Mouse (Mus musculus) forebrain, embryonic 12.5 days (tissue): ENCODE data around the gene Rai1. TPM values are rescaled to one million over a fixed set of nuclear protein-coding genes. Genes with fewer than 3 reads are reported as not detected.

Source experiments
- ATAC-seq: fragments of 200-750 bp; cut with Nextera tagmentation; 2 replicates; pipeline ENCODE4 v1.8.0; 2017; ENCODE audit warnings: moderate TSS enrichment; ENCODE audit not compliant: low FRiP score
- H3K27ac ChIP-seq: fragments of 300-500 bp; sonication (generic); 2 replicates; pipeline ENCODE4 v1.5.1; 2016; ENCODE audit warnings: mild to moderate bottlenecking
- H3K27me3 ChIP-seq: fragments of 300-500 bp; sonication (generic); 2 replicates; pipeline ENCODE4 v1.6.1; 2016; ENCODE audit warnings: mild to moderate bottlenecking
- H3K36me3 ChIP-seq: fragments of 300-500 bp; sonication (generic); replicated peaks from 2 replicates; pipeline ENCODE4 v1.6.1; 2016; ENCODE audit warnings: mild to moderate bottlenecking
- H3K4me1 ChIP-seq: fragments of 300-500 bp; sonication (generic); 2 replicates; pipeline ENCODE4 v1.6.1; 2016
- H3K4me2 ChIP-seq: fragments of 300-500 bp; sonication (generic); 2 replicates; pipeline ENCODE4 v1.6.1; 2016; ENCODE audit warnings: mild to moderate bottlenecking, moderate library complexity
- H3K4me3 ChIP-seq: fragments of 300-500 bp; sonication (generic); replicated peaks from 2 replicates; pipeline ENCODE4 v1.5.1; 2016; ENCODE audit warnings: mild to moderate bottlenecking
- H3K9ac ChIP-seq: fragments of 300-500 bp; sonication (generic); 2 replicates; pipeline ENCODE4 v1.6.1; 2016; ENCODE audit warnings: mild to moderate bottlenecking
- H3K9me3 ChIP-seq: fragments of 300-500 bp; sonication (generic); 2 replicates; pipeline ENCODE4 v1.6.1; 2016
- WGBS: fragments of 180-500 bp; shearing (Covaris S2); methylation state at CpG from one replicate; pipeline ENCODE4 v1.1.7; 2016; 5-methylcytosine and 5-hydroxymethylcytosine counted together
- microRNA-seq: library from miRNA; unstranded; fragments of <30 nt; microRNA quantifications from one replicate; pipeline ENCODE4, GENCODE M21; 2017
- polyA plus RNA-seq: library from polyadenylated mRNA; unstranded; fragments of >200 nt; fragmentation: Nextera tagmentation; extraction: Ambion mirVana; gene quantifications from 2 replicates; pipeline ENCODE4 v1.2.1, GENCODE M21; 2016

Gene Rai1
- polyA plus RNA-seq, 1 experiment from 2014 or later: 35.1 TPM

GRCm38 (mm10) chr11:60231951-60232350 lies 127.1 kb downstream of the Rai1 start:
- peaks cover 12% of the 10 kb centered on the region for H3K4me1 ChIP-seq
- no peak overlapping the region for H3K9ac ChIP-seq
- peaks cover 4% of the 10 kb centered on the region; the same call in 1 of the 2 replicates for H3K36me3 ChIP-seq
- no peak overlapping the region for H3K4me3 ChIP-seq
- no peaks in the 10 kb centered on the region for H3K9me3 ChIP-seq
- 53% methylated on average over 4 of the region's 4 CpGs for WGBS
- no peaks in the 10 kb centered on the region for H3K27me3 ChIP-seq
- no peak overlapping the region for H3K4me2 ChIP-seq
- ATAC-seq: no peak
- no peak overlapping the region for H3K27ac ChIP-seq

GRCm38 (mm10) chr11:60232441-60233058 lies 127.7 kb downstream of the Rai1 start:
- H3K4me1 ChIP-seq: peaks cover 12% of the 10 kb centered on the region
- H3K27ac ChIP-seq: no peak overlapping the region
- no peaks in the 10 kb centered on the region for H3K9me3 ChIP-seq

GRCm38 (mm10) chr11:60233235-60233634 lies 128.4 kb downstream of the Rai1 start:
- H3K4me2 ChIP-seq: no peak overlapping the region
- H3K27ac ChIP-seq: peak overlapping the region; percentile 27; the same call in 1 of the 2 replicates
- H3K27me3 ChIP-seq: no peaks in the 10 kb centered on the region
- no peak overlapping the region for H3K4me3 ChIP-seq
- H3K9me3 ChIP-seq: no peaks in the 10 kb centered on the region
- no peak overlapping the region for H3K9ac ChIP-seq
- peaks cover 7% of the 10 kb centered on the region; the same call in 1 of the 2 replicates for H3K36me3 ChIP-seq
- H3K4me1 ChIP-seq: peaks cover 12% of the 10 kb centered on the region
- WGBS: 61% methylated on average over 8 of the region's 8 CpGs
- no peak for ATAC-seq

More at GRCm38 (mm10) chr11:60232441-60233058, 127.7 kb downstream of the Rai1 start:
- Histone ChIP-seq H3K4me2 (no peak overlapping the region), H3K36me3 (peaks cover 7% of the 10 kb centered on the region; the same call in 1 of the 2 replicates), H3K27me3 (no peaks in the 10 kb centered on the region), H3K4me3 (no peak overlapping the region), H3K9ac (no peak overlapping the region)
- no peak for ATAC-seq
- 69% methylated on average over 14 of the region's 14 CpGs for WGBS

- peaks cover 12% of the 10 kb centered on the region; the same call in 1 of the 2 replicates for H3K36me3 ChIP-seq
- no peak overlapping the region for H3K27ac ChIP-seq
- H3K4me3 ChIP-seq: no peak overlapping the region
- 94% methylated on average over 5 of the region's 5 CpGs for WGBS
- peaks cover 12% of the 10 kb centered on the region for H3K4me1 ChIP-seq
- no peak overlapping the region for H3K9ac ChIP-seq
- H3K4me2 ChIP-seq: no peak overlapping the region
- no peaks in the 10 kb centered on the region for H3K27me3 ChIP-seq
- no peaks in the 10 kb centered on the region for H3K9me3 ChIP-seq
- no peak for ATAC-seq
Measured at GRCm38 (mm10) chr11:60235351-60235750, 130.5 kb downstream of the Rai1 start.

- no peak overlapping the region for H3K4me3 ChIP-seq
- H3K36me3 ChIP-seq: peaks cover 24% of the 10 kb centered on the region
- no peak overlapping the region for H3K9ac ChIP-seq
- no peak overlapping the region for H3K4me2 ChIP-seq
- H3K4me1 ChIP-seq: no peaks in the 10 kb centered on the region
- no peak for ATAC-seq
- no peaks in the 10 kb centered on the region for H3K9me3 ChIP-seq
- no peaks in the 10 kb centered on the region for H3K27me3 ChIP-seq
- no peak overlapping the region for H3K27ac ChIP-seq
- 91% methylated on average over 4 of the region's 4 CpGs for WGBS
Measured at GRCm38 (mm10) chr11:60240509-60240908, 135.7 kb downstream of the Rai1 start.

- H3K4me3 ChIP-seq: no peak overlapping the region
- no peak overlapping the region for H3K4me2 ChIP-seq
- H3K27me3 ChIP-seq: no peaks in the 10 kb centered on the region
- H3K9me3 ChIP-seq: no peaks in the 10 kb centered on the region
- no peak overlapping the region for H3K27ac ChIP-seq
- H3K36me3 ChIP-seq: peaks cover 18% of the 10 kb centered on the region
- no peak overlapping the region for H3K9ac ChIP-seq
- peaks cover 13% of the 10 kb centered on the region for H3K4me1 ChIP-seq
- ATAC-seq: no peak
- WGBS: 69% methylated on average over 11 of the region's 11 CpGs
Measured at GRCm38 (mm10) chr11:60244503-60245143, 139.8 kb downstream of the Rai1 start.

GRCm38 (mm10) chr11:60246077-60246476 lies 141.3 kb downstream of the Rai1 start:
- Histone ChIP-seq H3K36me3 (peaks cover 7% of the 10 kb centered on the region; the same call in 1 of the 2 replicates), H3K9ac (no peak overlapping the region), H3K4me2 (no peak overlapping the region), H3K27me3 (no peaks in the 10 kb centered on the region), H3K4me3 (no peak overlapping the region), H3K9me3 (no peaks in the 10 kb centered on the region), H3K4me1 (peaks cover 13% of the 10 kb centered on the region), H3K27ac (no peak overlapping the region)
- no peak for ATAC-seq

GRCm38 (mm10) chr11:60247753-60248550 lies 143.1 kb downstream of the Rai1 start:
- Histone ChIP-seq H3K9ac (no peak overlapping the region), H3K9me3 (no peaks in the 10 kb centered on the region), H3K4me1 (peaks cover 13% of the 10 kb centered on the region), H3K36me3 (no peaks in the 10 kb centered on the region), H3K27me3 (no peaks in the 10 kb centered on the region), H3K27ac (peak overlapping the region; percentile 80; the same call in 1 of the 2 replicates), H3K4me2 (no peak overlapping the region), H3K4me3 (no peak overlapping the region)
- 59% methylated on average over 5 of the region's 5 CpGs for WGBS
- ATAC-seq: no peak

Small RNA genes lying within 50 kb of the gene (microRNA-seq; reads per million reads assigned to microRNA genes)
- gene Mir6921 (not detected), gene Mir6922 (not detected)

Other genes starting within 250 kb of the Rai1 start
- gene Med9, start 156.8 kb upstream of the Rai1 start, polyA plus RNA-seq: 44.2 and 44.7 TPM in 2 replicates
- 0.76 and 1.4 TPM in 2 replicates for gene Rasd1, start 140.1 kb upstream of the Rai1 start, polyA plus RNA-seq
- gene Pemt, start 58.5 kb upstream of the Rai1 start, polyA plus RNA-seq: 5.4 and 6.3 TPM in 2 replicates
- gene Srebf1, start 117.6 kb downstream of the Rai1 start, polyA plus RNA-seq: 58.0 and 58.1 TPM in 2 replicates
- 31.3 and 32.6 TPM in 2 replicates for gene Tom1l2, start 247.9 kb downstream of the Rai1 start, polyA plus RNA-seq
- gene Drc3, start 248.3 kb downstream of the Rai1 start, polyA plus RNA-seq: 3.0 and 3.2 TPM in 2 replicates